Mouse (Mus musculus) liver, embryonic 15.5 days (tissue): ENCODE data around the gene Myo1h. TPM values are rescaled to one million over a fixed set of nuclear protein-coding genes. Genes with fewer than 3 reads are reported as not detected.

ENCODE experiments used
- ATAC-seq: fragments of 200-750 bp; cut with Nextera tagmentation; 2 replicates; pipeline ENCODE4 v1.8.0; 2017; ENCODE audit warnings: moderate number of reproducible peaks, mild to moderate bottlenecking, moderate library complexity; ENCODE audit not compliant: insufficient read depth
- H3K27ac ChIP-seq: fragments of 300-500 bp; sonication (generic); replicated peaks from 2 replicates; pipeline ENCODE4 v1.5.1; 2015; ENCODE audit warnings: mild to moderate bottlenecking, inconsistent platforms
- H3K27me3 ChIP-seq: fragments of 300-500 bp; sonication (generic); 2 replicates; pipeline ENCODE4 v1.6.1; 2015; ENCODE audit warnings: mild to moderate bottlenecking, inconsistent platforms
- H3K36me3 ChIP-seq: fragments of 300-500 bp; sonication (generic); replicated peaks from 2 replicates; pipeline ENCODE4 v1.6.1; 2015; ENCODE audit warnings: moderate library complexity, mild to moderate bottlenecking, inconsistent platforms
- H3K4me1 ChIP-seq: fragments of 300-500 bp; sonication (generic); replicated peaks from 2 replicates; pipeline ENCODE4 v1.6.1; 2015; ENCODE audit warnings: inconsistent platforms
- H3K4me2 ChIP-seq: fragments of 300-500 bp; sonication (generic); 2 replicates; pipeline ENCODE4 v1.6.1; 2015; ENCODE audit warnings: moderate library complexity, mild to moderate bottlenecking, inconsistent platforms
- H3K4me3 ChIP-seq: fragments of 300-500 bp; sonication (generic); replicated peaks from 2 replicates; pipeline ENCODE4 v1.5.1; 2015; ENCODE audit warnings: mild to moderate bottlenecking, inconsistent platforms
- H3K9ac ChIP-seq: fragments of 300-500 bp; sonication (generic); 2 replicates; pipeline ENCODE4 v1.6.1; 2015; ENCODE audit warnings: moderate library complexity, mild to moderate bottlenecking, inconsistent platforms
- H3K9me3 ChIP-seq: fragments of 300-500 bp; sonication (generic); replicated peaks from 2 replicates; pipeline ENCODE4 v1.6.1; 2016; ENCODE audit warnings: inconsistent platforms
- WGBS: fragments of 180-500 bp; shearing (Covaris S2); methylation state at CpG from one replicate; pipeline ENCODE4 v1.1.7; 2015; ENCODE audit warnings: mixed read lengths; ENCODE audit not compliant: insufficient replicate concordance; 5-methylcytosine and 5-hydroxymethylcytosine counted together
- polyA plus RNA-seq: library from polyadenylated mRNA; unstranded; fragments of >200 nt; fragmentation: Nextera tagmentation; extraction: Ambion mirVana; gene quantifications from 2 replicates; pipeline ENCODE4 v1.2.1, GENCODE M21; 2015

The Myo1h gene
- polyA plus RNA-seq, 1 experiment from 2014 or later: 0.40 TPM

- Histone ChIP-seq H3K36me3 (no peaks in the 10 kb centered on the region), H3K4me1 (no peaks in the 10 kb centered on the region), H3K4me2 (0 out of 2 replicates have a peak overlapping the region, but pooled peaks have one; percentile 1), H3K9me3 (no peaks in the 10 kb centered on the region), H3K9ac (no peak overlapping the region), H3K27ac (no peak overlapping the region), H3K27me3 (peaks cover 6% of the 10 kb centered on the region; the same call in 1 of the 2 replicates), H3K4me3 (no peak overlapping the region)
- WGBS: 17% methylated on average over 16 of the region's 16 CpGs
- ATAC-seq: no peak
Measured at GRCm38 (mm10) chr5:114323791-114324507, 35.0 kb downstream of the Myo1h start.

GRCm38 (mm10) chr5:114342996-114343395, 54.0 kb downstream of the Myo1h start:
- no peak overlapping the region for H3K9ac ChIP-seq
- H3K9me3 ChIP-seq: no peaks in the 10 kb centered on the region
- no peak overlapping the region for H3K27ac ChIP-seq
- no peak overlapping the region for H3K4me2 ChIP-seq
- WGBS: 40% methylated on average over 5 of the region's 5 CpGs
- no peak overlapping the region for H3K4me3 ChIP-seq
- no peak for ATAC-seq
- H3K4me1 ChIP-seq: 0 out of 2 replicates have a peak, but pooled peaks cover 5% of the 10 kb centered on the region
- H3K27me3 ChIP-seq: no peaks in the 10 kb centered on the region
- H3K36me3 ChIP-seq: no peaks in the 10 kb centered on the region

DNA sequence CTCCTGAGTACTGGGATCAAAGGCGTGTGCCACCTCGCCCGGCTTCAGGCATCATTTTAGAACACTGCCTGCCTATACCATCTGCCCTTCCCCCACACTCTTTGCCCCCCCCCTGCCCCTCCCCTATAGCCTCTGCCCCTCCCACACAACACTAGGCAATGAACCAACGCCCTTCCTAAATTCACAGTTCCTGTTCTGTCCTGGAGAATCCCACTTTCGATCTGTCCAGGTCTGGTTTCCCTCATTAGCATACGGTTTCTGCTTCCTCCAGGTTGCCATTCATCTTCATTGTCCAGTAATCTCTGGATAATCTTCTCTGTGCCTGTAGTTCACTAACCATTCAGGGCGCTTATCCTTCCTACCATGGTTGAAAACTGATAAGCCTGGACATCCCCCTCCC, 54.6 kb downstream of the Myo1h start:
- WGBS: 58% methylated on average over 7 of the region's 7 CpGs

GRCm38 (mm10) chr5:114345538-114345937, 56.6 kb downstream of the Myo1h start:
- Histone ChIP-seq H3K4me3 (no peak overlapping the region), H3K36me3 (no peaks in the 10 kb centered on the region), H3K27me3 (no peaks in the 10 kb centered on the region), H3K27ac (no peak overlapping the region), H3K4me2 (no peak overlapping the region), H3K4me1 (0 out of 2 replicates have a peak, but pooled peaks cover 5% of the 10 kb centered on the region), H3K9ac (no peak overlapping the region), H3K9me3 (no peaks in the 10 kb centered on the region)
- 34% methylated on average over 3 of the region's 3 CpGs for WGBS
- ATAC-seq: no peak

More for the DNA sequence above, 54.6 kb downstream of the Myo1h start:
- H3K4me2 ChIP-seq: no peak overlapping the region
- no peaks in the 10 kb centered on the region for H3K36me3 ChIP-seq
- no peak overlapping the region for H3K4me3 ChIP-seq
- H3K9me3 ChIP-seq: no peaks in the 10 kb centered on the region
- H3K27me3 ChIP-seq: no peaks in the 10 kb centered on the region
- no peak overlapping the region for H3K9ac ChIP-seq
- H3K4me1 ChIP-seq: 0 out of 2 replicates have a peak, but pooled peaks cover 5% of the 10 kb centered on the region
- no peak for ATAC-seq
- no peak overlapping the region for H3K27ac ChIP-seq

DNA sequence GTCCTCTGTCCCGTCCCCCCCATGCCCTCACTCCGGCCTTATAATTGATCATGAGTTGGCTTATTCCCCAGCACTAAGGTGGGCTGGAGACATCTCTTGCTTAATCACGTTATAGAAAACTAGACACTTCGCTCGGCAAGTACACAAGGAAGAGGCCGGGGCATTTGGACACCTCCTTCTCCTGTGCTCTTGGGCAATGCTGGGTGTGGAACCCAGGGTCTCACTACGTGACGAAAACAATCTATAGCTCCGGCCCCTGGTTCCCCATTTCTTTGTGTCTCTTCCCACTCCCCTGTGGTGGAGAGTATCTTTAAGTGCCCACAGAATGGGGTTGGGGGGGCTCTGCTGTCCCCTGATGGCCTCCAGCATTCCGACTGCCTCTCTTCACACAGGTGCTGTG, 58.0 kb downstream of the Myo1h start:
- Histone ChIP-seq H3K4me3 (no peak overlapping the region), H3K27me3 (no peaks in the 10 kb centered on the region)
- 58% methylated on average over 10 of the region's 10 CpGs for WGBS

GRCm38 (mm10) chr5:114351490-114351889, 62.5 kb downstream of the Myo1h start:
- whole genome bisulfite sequencing: 49% methylated on average over 10 of the region's 10 CpGs
- Histone ChIP-seq H3K9ac (no peak overlapping the region), H3K27me3 (no peaks in the 10 kb centered on the region), H3K4me1 (0 out of 2 replicates have a peak, but pooled peaks cover under 1% of the 10 kb centered on the region), H3K4me3 (no peak overlapping the region), H3K9me3 (no peaks in the 10 kb centered on the region), H3K27ac (no peak overlapping the region), H3K4me2 (no peak overlapping the region), H3K36me3 (no peaks in the 10 kb centered on the region)
- ATAC-seq: no peak

More for the DNA sequence above, 58.0 kb downstream of the Myo1h start:
- H3K9ac ChIP-seq: no peak overlapping the region
- H3K9me3 ChIP-seq: no peaks in the 10 kb centered on the region
- H3K4me2 ChIP-seq: no peak overlapping the region
- ATAC-seq: no peak
- no peaks in the 10 kb centered on the region for H3K36me3 ChIP-seq
- 0 out of 2 replicates have a peak, but pooled peaks cover 5% of the 10 kb centered on the region for H3K4me1 ChIP-seq
- no peak overlapping the region for H3K27ac ChIP-seq

DNA sequence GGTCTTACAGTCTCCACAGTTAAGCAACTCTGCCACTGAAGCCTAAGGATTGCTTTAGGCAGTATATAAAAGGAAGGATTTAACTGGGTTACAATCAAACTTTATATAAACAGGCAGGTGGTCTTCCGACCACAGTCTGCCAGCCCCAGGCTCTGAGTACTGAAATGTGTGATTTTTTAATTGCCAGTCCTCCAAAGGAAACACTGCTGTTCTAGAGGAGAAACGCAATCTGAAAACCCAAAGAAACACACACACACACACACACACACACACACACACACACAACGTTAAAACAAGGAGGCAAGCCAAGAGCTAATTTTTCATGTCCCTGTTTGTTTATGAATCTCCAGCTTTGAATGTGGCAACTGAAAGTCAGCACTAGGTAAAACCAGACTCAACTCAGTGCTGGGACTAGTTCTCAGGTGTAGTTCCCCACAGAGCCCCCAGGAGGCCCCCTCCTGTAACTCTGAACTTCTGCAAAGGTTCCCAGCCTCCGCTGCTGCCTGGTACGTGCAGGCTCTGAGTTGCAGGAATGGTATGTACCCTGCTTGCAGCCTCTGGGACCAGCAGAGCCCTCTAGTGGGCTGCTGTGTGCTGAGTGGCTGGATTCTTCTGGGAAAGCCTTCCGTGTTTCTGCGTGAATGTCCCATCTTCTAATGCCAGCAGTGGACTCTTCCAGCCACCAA, 67.4 kb downstream of the Myo1h start:
- Histone ChIP-seq H3K9ac (no peak overlapping the region), H3K4me1 (peaks cover 9% of the 10 kb centered on the region; the same call in 1 of the 2 replicates), H3K27ac (0 out of 2 replicates have a peak overlapping the region, but pooled peaks have one; percentile 10), H3K36me3 (no peaks in the 10 kb centered on the region), H3K9me3 (no peaks in the 10 kb centered on the region), H3K4me2 (peak overlapping the region; percentile 32), H3K27me3 (no peaks in the 10 kb centered on the region), H3K4me3 (no peak overlapping the region)
- WGBS: 22% methylated on average over 7 of the region's 7 CpGs
- ATAC-seq: peak; percentile 81

GRCm38 (mm10) chr5:114356936-114357751, 68.2 kb downstream of the Myo1h start:
- H3K9ac ChIP-seq: no peak overlapping the region
- no peak overlapping the region for H3K4me3 ChIP-seq
- H3K4me2 ChIP-seq: peak overlapping the region; percentile 32
- peak; percentile 58; the same call in 1 of the 2 replicates for ATAC-seq
- peaks cover 9% of the 10 kb centered on the region; the same call in 1 of the 2 replicates for H3K4me1 ChIP-seq
- peaks cover under 1% of the 10 kb centered on the region; the same call in 1 of the 2 replicates for H3K36me3 ChIP-seq
- H3K27me3 ChIP-seq: no peaks in the 10 kb centered on the region
- 0 out of 2 replicates have a peak overlapping the region, but pooled peaks have one; percentile 10 for H3K27ac ChIP-seq
- no peaks in the 10 kb centered on the region for H3K9me3 ChIP-seq
- WGBS: 53% methylated on average over 23 of the region's 23 CpGs

DNA sequence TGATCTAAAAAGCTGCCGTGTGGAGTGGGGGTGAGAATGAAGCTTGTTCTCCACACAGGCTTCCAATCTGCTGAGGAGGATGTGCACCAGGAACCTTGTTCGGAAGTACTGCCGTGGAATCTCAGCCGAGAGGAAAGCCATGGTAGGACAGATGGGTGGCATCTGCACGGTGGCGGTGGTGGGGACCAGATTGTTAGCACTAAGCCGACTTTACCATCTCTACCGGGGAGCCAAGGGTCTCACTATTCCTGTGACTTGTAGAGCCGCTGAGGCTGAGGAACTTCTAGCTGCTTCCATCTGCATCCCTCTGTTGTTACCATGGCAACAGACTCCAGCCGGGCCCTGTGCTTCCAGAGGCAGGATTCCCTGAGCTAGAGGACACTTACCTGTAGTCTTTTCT, 69.9 kb downstream of the Myo1h start:
- Histone ChIP-seq H3K4me2 (no peak overlapping the region), H3K4me3 (no peak overlapping the region), H3K36me3 (peaks cover 18% of the 10 kb centered on the region), H3K27ac (no peak overlapping the region), H3K9me3 (no peaks in the 10 kb centered on the region), H3K27me3 (no peaks in the 10 kb centered on the region), H3K9ac (no peak overlapping the region), H3K4me1 (peaks cover 9% of the 10 kb centered on the region; the same call in 1 of the 2 replicates)
- ATAC-seq: no peak
- WGBS: 71% methylated on average over 10 of the region's 10 CpGs

DNA sequence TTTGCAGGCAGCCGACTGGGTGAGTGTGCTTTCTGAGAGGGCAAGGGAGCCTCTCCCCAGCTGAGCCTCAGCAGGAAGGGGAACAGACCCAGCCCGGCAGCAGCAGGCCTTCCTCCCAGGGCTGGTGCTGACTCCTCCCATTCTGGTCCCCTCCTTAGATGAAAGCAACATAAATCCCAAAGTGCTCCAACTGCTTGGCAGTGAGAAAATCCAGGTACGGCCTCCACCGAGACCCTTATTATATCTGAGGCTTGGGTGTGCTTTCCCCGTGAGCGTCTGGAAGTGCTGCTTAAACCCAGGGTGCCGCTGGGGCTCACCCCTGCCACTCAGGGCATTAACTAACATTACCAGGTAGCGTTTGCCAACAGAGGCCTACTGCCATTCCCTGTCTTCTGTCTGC, 70.6 kb downstream of the Myo1h start:
- Histone ChIP-seq H3K27ac (no peak overlapping the region), H3K36me3 (peaks cover 24% of the 10 kb centered on the region), H3K27me3 (no peaks in the 10 kb centered on the region), H3K9ac (no peak overlapping the region), H3K4me2 (no peak overlapping the region), H3K9me3 (no peaks in the 10 kb centered on the region), H3K4me3 (no peak overlapping the region), H3K4me1 (peaks cover 9% of the 10 kb centered on the region; the same call in 1 of the 2 replicates)
- 46% methylated on average over 8 of the region's 8 CpGs for WGBS
- no peak for ATAC-seq
